Mouse (Mus musculus) erythroblast, embryonic 14.5 days (primary cell): ENCODE data around the gene Lig3.

Experiments
- GATA1 ChIP-seq: IDR thresholded peaks from 2 replicates; pipeline ENCODE4 v1.6.1; 2012; ENCODE audit warnings: low read length, inconsistent platforms, mixed read lengths
- TAL1 ChIP-seq: IDR thresholded peaks from 3 replicates; pipeline ENCODE4 v1.6.1; 2012; ENCODE audit warnings: low read length, inconsistent platforms, mixed read lengths

DNA sequence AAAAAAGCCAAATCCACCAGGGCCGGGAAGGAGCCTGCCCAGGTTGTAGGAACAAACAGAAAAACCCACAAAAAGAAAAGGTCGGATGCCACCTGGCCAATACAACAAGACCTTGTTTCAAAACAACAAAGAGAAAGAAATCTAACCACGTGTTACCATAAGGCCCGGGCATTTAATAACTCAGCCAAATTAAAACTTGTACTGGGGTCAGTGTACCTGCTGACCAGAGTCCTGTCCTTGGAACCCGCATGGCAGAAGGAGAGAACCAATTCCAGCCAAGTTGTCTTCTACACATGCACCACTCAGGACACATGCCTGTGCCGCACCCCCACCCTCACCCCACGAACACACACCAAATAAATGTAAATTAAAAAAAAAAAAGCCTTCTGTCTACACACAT lies 72.0 kb downstream of the Lig3 start:
- TF ChIP-seq GATA1 (no peak), TAL1 (no peak)
